Mouse (Mus musculus) thymus, adult 2 months (tissue): ENCODE data around the gene Tbx3.

Source experiments
- CTCF ChIP-seq: fragments of 200-500 bp; IDR thresholded peaks from 2 replicates; pipeline ENCODE4 v1.5.1; 2012; ENCODE audit warnings: mild to moderate bottlenecking, control low read depth, low read length, moderate library complexity, borderline replicate concordance; ENCODE audit not compliant: control insufficient read depth, poor library complexity, insufficient read depth; ENCODE audit errors: extremely low read depth
- POLR2A ChIP-seq: fragments of 200-500 bp; IDR thresholded peaks from 2 replicates; pipeline ENCODE4 v1.6.1; 2012; ENCODE audit warnings: mild to moderate bottlenecking, low read length, control low read depth, moderate library complexity; ENCODE audit not compliant: control insufficient read depth, poor library complexity, insufficient read depth; ENCODE audit errors: extremely low read depth

- no peak for TF ChIP-seq CTCF
- no peak for TF ChIP-seq POLR2A
These were observed 8.1 kb upstream of the Tbx3 start for GRCm38 (mm10) chr5:119662326-119662725.
